Mouse (Mus musculus) brain, embryonic 14.5 days (tissue): Measurements from ENCODE around the gene Rsc1a1. TPM values are rescaled to one million over a fixed set of nuclear protein-coding genes. Genes with fewer than 3 reads are reported as not detected.

Source experiments
- DNase-seq: peaks from one replicate; pipeline ENCODE4 v3.0.0-alpha.2; 2011; ENCODE audit warnings: low read depth
- CTCF ChIP-seq: fragments of 200-500 bp; IDR thresholded peaks from 2 replicates; pipeline ENCODE4 v1.5.1; 2012; ENCODE audit warnings: inconsistent platforms, mild to moderate bottlenecking, moderate library complexity, borderline replicate concordance; ENCODE audit not compliant: insufficient read depth, insufficient read length; ENCODE audit errors: extremely low read depth
- POLR2A ChIP-seq: fragments of 200-500 bp; IDR thresholded peaks from 2 replicates; pipeline ENCODE4 v1.6.1; 2012; ENCODE audit warnings: mild to moderate bottlenecking, inconsistent platforms, borderline replicate concordance; ENCODE audit not compliant: poor library complexity, insufficient read depth, insufficient read length, severe bottlenecking; ENCODE audit errors: extremely low read depth
- polyA plus RNA-seq: library from polyadenylated mRNA; depleted of rRNA; stranded (reverse); fragments of >200 nt; gene quantifications from 2 replicates; pipeline ENCODE4 v1.2.3, GENCODE M21; 2012

Gene Rsc1a1
- polyA plus RNA-seq, 1 experiment = 6.7 TPM

- DNase-seq = no peak
- TF ChIP-seq CTCF (no peak), POLR2A (no peak)
Measured at GRCm38 (mm10) chr4:141721961-141722360, 36.6 kb upstream of the Rsc1a1 start.

DNA sequence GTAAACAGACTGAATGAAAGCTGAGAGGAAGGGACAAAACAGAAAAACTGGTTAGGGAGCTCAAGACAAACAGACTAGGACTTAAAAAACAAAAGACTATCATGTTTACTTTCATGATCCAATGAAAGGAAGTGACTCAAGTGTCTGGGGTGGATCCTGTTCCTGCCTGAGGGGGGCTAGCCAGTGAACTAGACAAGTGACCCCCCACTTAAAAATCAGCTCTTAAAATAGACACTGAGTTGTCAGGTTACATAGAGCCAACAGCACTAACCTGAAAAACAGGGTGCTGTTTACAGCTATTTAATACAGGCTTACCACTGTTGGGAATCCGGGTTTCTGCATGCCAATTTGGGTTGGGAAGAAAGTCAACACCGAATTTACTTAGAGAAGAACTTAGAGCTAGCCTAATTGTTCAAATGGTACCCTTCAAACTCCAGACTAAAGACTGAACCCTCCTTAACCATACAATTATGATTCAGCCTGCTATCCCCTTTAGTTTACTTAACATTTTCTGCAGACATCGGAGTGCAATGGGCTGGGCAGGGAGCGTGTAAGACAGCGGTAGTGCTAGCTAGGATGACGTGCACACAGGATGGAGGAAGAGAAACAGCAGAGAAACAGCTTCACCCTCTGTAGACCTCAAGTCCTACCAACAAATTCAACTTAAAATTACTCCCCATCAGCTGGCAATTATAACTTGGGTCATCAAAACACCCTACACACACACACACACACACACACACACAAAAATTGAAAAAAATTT is 35.5 kb upstream of the Rsc1a1 start:
- TF ChIP-seq CTCF (no peak), POLR2A (no peak)
- no peak for DNase-seq

GRCm38 (mm10) chr4:141719304-141719703 is 33.9 kb upstream of the Rsc1a1 start:
- DNase-seq = no peak
- no peak for TF ChIP-seq POLR2A
- no peak for TF ChIP-seq CTCF

DNA sequence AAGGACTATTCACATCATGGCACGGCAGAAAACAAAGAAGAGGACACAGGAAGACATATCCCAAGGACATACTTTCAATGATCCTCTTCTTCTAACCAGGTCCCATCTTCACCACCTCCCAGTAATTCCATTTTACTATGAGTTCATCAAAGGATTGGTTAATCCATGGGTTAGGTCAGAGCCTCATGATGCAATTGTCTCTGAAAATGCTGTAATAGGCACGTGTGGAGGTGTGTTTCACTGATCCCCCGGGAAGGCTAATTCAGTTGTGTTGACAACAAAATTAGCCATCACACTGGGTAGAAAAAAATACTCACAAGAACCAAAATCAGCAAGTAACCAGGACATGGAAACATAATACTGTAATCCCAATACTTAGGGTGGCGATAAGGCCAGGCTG is 32.2 kb upstream of the Rsc1a1 start:
- no peak for TF ChIP-seq CTCF
- no peak for TF ChIP-seq POLR2A
- no peak for DNase-seq

- DNase-seq = no peak
- no peak for TF ChIP-seq POLR2A
- TF ChIP-seq CTCF = no peak
Measured at GRCm38 (mm10) chr4:141715027-141715426, 29.6 kb upstream of the Rsc1a1 start.

DNA sequence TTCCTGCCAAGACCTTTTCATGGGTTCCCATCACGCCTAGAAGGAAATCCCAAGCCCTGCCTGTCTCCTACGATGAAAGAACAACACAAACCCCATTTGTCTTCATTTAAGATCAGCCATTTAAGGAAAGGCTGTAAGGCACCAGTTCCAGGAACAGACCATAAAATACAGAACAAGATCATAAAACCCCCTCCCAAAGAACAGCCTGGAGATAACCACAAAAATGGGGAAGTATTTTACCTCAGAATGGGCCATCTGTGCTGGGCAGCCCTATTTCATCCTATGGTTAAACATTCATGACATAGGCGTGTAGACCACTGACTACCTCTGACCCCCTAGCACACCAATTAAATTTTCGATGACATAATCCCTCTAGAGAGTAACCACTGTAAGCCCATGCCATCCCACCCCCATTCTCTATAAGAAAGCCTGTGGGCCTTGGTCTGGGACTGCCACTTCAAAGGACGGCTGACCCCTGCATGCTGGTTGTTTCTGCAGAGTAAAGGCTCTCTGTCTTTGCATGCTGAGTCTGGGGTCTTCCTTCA is 28.3 kb upstream of the Rsc1a1 start:
- no peak for DNase-seq
- TF ChIP-seq CTCF = no peak
- no peak for TF ChIP-seq POLR2A

- DNase-seq = no peak
- TF ChIP-seq POLR2A (no peak), CTCF (no peak)
Measured at GRCm38 (mm10) chr4:141711250-141711649, 25.9 kb upstream of the Rsc1a1 start.

- no peak for DNase-seq
- no peak for TF ChIP-seq CTCF
- no peak for TF ChIP-seq POLR2A
Measured at GRCm38 (mm10) chr4:141708971-141709370, 23.6 kb upstream of the Rsc1a1 start.

GRCm38 (mm10) chr4:141708005-141708404 is 22.6 kb upstream of the Rsc1a1 start:
- TF ChIP-seq CTCF (no peak), POLR2A (no peak)
- DNase-seq = no peak

DNA sequence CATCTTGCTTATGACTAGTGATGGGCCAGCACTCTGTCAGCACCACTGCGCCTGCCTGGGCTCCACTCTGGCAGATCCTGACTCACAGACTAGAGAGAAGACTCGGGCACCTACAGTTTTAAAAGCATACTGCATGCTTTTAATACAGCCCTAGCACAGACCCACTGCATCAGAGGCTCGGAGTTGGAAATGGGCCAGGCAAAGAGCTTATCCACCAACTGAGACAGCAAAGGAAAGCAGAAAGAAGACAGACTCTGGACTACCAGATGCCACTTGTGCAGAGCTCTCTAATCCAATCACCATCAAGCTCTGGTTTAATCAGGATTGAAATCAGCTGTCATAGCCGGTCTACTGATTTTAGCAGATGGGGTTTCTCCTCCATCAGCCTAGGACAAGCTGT is 19.9 kb upstream of the Rsc1a1 start:
- TF ChIP-seq CTCF = no peak
- no peak for TF ChIP-seq POLR2A
- DNase-seq = peak; percentile 85

DNA sequence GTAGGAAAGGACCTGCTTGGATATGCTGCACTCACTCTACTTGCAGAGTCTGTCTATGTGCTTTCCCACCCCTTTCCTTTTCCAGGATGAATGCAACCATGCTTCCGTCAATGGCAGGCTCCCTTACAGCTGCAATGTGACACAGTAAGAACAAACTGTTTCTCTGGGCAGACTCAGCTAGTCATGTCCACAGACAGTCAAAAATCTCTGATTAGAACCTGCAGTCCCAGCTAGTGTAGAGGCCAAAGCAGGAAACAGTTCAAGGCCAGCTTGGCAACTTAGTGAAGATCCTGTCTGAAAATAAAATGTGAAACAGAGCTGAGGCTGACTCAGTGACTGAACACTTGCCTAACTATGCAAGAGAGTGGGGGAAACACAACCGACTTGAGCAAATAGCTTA is 19.2 kb upstream of the Rsc1a1 start:
- no peak for DNase-seq
- TF ChIP-seq CTCF = no peak
- no peak for TF ChIP-seq POLR2A

DNA sequence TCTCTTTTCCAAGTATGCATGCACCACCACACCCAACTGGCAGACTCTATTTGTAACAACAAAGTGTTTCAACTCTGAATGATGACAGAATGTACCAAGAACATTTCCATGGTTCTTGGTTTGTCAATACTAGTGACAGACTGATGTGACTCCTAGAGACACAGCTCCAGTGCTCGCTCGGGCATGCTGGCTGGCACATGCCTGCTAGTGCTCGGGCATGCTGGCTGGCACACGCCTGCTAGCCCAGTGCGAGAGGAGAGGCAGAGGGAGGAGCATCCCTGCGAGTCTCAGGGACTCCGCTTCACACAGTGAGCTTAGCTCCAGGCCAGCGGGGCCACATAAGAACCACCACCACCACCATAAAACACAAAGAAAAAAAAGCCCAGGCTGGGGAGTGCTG is 9.3 kb upstream of the Rsc1a1 start:
- no peak for DNase-seq
- TF ChIP-seq CTCF (no peak), POLR2A (no peak)

- no peak for TF ChIP-seq CTCF
- no peak for TF ChIP-seq POLR2A
- DNase-seq = no peak
Measured at GRCm38 (mm10) chr4:141688505-141688904, 3.1 kb upstream of the Rsc1a1 start.

DNA sequence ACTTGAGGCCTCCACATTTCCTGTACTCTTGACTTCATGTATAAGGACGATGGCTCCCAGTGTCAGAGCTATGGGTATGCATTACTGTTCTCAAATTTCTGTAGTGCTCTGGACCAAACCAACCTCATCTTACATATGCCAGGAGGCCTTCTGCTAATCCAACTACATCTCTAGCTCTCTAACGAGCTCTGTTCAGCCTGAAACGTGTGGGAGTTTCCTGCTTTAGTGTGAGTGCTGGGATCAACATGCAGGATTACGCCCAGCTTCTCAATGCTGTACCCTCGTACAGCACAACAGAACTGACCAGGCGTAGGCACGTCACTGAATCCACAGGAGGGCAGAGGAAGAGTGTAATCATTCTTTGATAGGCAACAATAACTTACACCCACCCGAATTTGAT is 1.1 kb upstream of the Rsc1a1 start:
- TF ChIP-seq POLR2A (no peak), CTCF (no peak)
- no peak for DNase-seq

DNA sequence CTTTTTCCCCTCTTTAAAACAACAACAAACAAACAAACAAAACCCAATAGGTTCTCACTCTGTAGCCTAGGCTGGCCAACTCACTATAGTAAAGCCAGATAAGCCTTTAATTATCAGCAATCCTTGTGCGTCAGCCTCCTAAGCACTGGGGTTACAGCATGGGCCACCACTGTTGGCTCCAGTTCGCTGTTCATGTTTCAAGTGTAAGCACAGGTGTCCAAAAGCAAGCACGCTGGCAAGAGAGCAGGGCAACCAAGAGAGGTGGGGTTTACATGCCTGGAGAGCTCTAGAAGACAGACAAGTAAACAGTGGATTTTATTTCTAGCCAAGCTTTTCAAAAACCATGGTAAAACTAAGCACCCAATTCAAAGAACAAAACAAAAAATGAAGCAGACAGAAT is 694 bp upstream of the Rsc1a1 start:
- no peak for DNase-seq
- TF ChIP-seq POLR2A (no peak), CTCF (no peak)

DNA sequence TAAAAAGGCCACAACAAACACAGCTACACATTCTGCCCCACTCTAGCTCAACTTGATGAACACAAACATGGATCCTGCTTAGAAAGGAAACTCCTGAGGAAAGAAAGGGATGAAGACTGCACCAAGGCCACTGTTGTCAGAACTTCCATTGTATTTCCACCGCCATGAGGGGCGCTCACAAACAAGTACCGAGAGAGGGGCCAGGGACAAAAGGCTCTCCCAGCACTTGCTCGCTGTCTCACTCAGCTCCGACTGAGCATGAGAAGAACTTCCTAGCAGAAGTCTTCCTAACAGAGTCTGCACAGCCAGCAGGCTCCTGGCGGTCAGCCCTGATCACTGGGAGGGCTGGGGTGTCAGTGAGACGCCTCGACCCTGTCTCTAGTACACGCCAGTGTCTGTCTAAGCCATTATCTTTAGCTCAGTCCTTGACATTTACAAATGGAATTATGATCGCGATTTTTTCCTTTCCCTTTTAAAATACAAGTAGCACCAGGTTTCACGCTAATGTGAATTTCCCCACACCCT is 2.6 kb downstream of the Rsc1a1 start:
- TF ChIP-seq POLR2A (no peak), CTCF (no peak)

More for the DNA sequence above, 2.6 kb downstream of the Rsc1a1 start:
- peak; percentile 12 for DNase-seq
